Mouse (Mus musculus) intestine, embryonic 15.5 days (tissue): ENCODE measurements around the gene Izumo1r. TPM values are rescaled to one million over a fixed set of nuclear protein-coding genes. Genes with fewer than 3 reads are reported as not detected.

ENCODE experiments used
- ATAC-seq: fragments of 200-750 bp; cut with Nextera tagmentation; 2 replicates; pipeline ENCODE4 v1.8.0; 2017; ENCODE audit warnings: moderate TSS enrichment, moderate library complexity
- H3K27ac ChIP-seq: fragments of 300-500 bp; sonication (generic); 2 replicates; pipeline ENCODE4 v1.5.1; 2015; ENCODE audit warnings: mild to moderate bottlenecking, inconsistent platforms
- H3K27me3 ChIP-seq: fragments of 300-500 bp; sonication (generic); replicated peaks from 2 replicates; pipeline ENCODE4 v1.6.1; 2015; ENCODE audit warnings: inconsistent platforms
- H3K36me3 ChIP-seq: fragments of 300-500 bp; sonication (generic); 2 replicates; pipeline ENCODE4 v1.6.1; 2015; ENCODE audit warnings: inconsistent platforms
- H3K4me1 ChIP-seq: fragments of 300-500 bp; sonication (generic); replicated peaks from 2 replicates; pipeline ENCODE4 v1.6.1; 2015; ENCODE audit warnings: inconsistent platforms
- H3K4me2 ChIP-seq: fragments of 300-500 bp; sonication (generic); replicated peaks from 2 replicates; pipeline ENCODE4 v1.6.1; 2015; ENCODE audit warnings: mild to moderate bottlenecking, inconsistent platforms
- H3K4me3 ChIP-seq: fragments of 300-500 bp; sonication (generic); replicated peaks from 2 replicates; pipeline ENCODE4 v1.5.1; 2015; ENCODE audit warnings: inconsistent platforms
- H3K9ac ChIP-seq: fragments of 300-500 bp; sonication (generic); 2 replicates; pipeline ENCODE4 v1.6.1; 2015; ENCODE audit warnings: inconsistent platforms
- H3K9me3 ChIP-seq: fragments of 300-500 bp; sonication (generic); 2 replicates; pipeline ENCODE4 v1.6.1; 2016; ENCODE audit warnings: inconsistent platforms
- WGBS: fragments of 180-500 bp; shearing (Covaris S2); methylation state at CpG from one replicate; pipeline ENCODE4 v1.1.7; 2015; 5-methylcytosine and 5-hydroxymethylcytosine counted together
- polyA plus RNA-seq: library from polyadenylated mRNA; unstranded; fragments of >200 nt; fragmentation: Nextera tagmentation; extraction: Ambion mirVana; gene quantifications from 2 replicates; pipeline ENCODE4 v1.2.1, GENCODE M21; 2015

The Izumo1r gene
- polyA plus RNA-seq = not detected in 2 replicates

GRCm38 (mm10) chr9:14903581-14904378, at the start of gene Izumo1r:
TSS of gene Izumo1r (minus strand) at chr9:14903949.
- Histone ChIP-seq H3K4me2 (no peak within 1 kb of the TSS), H3K27me3 (no peaks in the 10 kb centered on the region), H3K36me3 (no peaks in the 10 kb centered on the region), H3K9me3 (no peaks in the 10 kb centered on the region), H3K27ac (no peak within 1 kb of the TSS), H3K4me3 (no peak within 1 kb of the TSS), H3K9ac (no peak within 1 kb of the TSS), H3K4me1 (peaks cover 7% of the 10 kb centered on the region)
- no peak for ATAC-seq
- WGBS = 45% methylated on average over 11 of the region's 11 CpGs

- no peak overlapping the region for H3K9ac ChIP-seq
Measured at GRCm38 (mm10) chr9:14951072-14951471, 47.3 kb upstream of the Izumo1r start.

GRCm38 (mm10) chr9:14948843-14949242, 45.1 kb upstream of the Izumo1r start:
- no peak for ATAC-seq
- Histone ChIP-seq H3K4me1 (no peaks in the 10 kb centered on the region), H3K4me3 (no peak overlapping the region), H3K4me2 (no peak overlapping the region), H3K9me3 (no peaks in the 10 kb centered on the region), H3K27ac (no peak overlapping the region), H3K27me3 (no peaks in the 10 kb centered on the region), H3K9ac (no peak overlapping the region), H3K36me3 (no peaks in the 10 kb centered on the region)
- WGBS = 87% methylated on average over 5 of the region's 5 CpGs

More at GRCm38 (mm10) chr9:14951072-14951471, 47.3 kb upstream of the Izumo1r start:
- no peak overlapping the region for H3K4me3 ChIP-seq
- WGBS = 82% methylated on average over 5 of the region's 5 CpGs
- H3K27me3 ChIP-seq = no peaks in the 10 kb centered on the region
- H3K36me3 ChIP-seq = no peaks in the 10 kb centered on the region
- no peak overlapping the region for H3K4me2 ChIP-seq
- no peaks in the 10 kb centered on the region for H3K4me1 ChIP-seq
- ATAC-seq = no peak
- no peak overlapping the region for H3K27ac ChIP-seq
- H3K9me3 ChIP-seq = no peaks in the 10 kb centered on the region

- no peaks in the 10 kb centered on the region for H3K4me1 ChIP-seq
- no peak overlapping the region for H3K27ac ChIP-seq
- 64% methylated on average over 4 of the region's 4 CpGs for WGBS
- ATAC-seq = no peak
- H3K4me2 ChIP-seq = no peak overlapping the region
- no peaks in the 10 kb centered on the region for H3K9me3 ChIP-seq
- no peaks in the 10 kb centered on the region for H3K27me3 ChIP-seq
- H3K9ac ChIP-seq = no peak overlapping the region
- H3K4me3 ChIP-seq = no peak overlapping the region
- H3K36me3 ChIP-seq = no peaks in the 10 kb centered on the region
Measured at GRCm38 (mm10) chr9:14946677-14947076, 42.9 kb upstream of the Izumo1r start.

- H3K4me1 ChIP-seq = no peaks in the 10 kb centered on the region
- H3K27me3 ChIP-seq = no peaks in the 10 kb centered on the region
- 62% methylated on average over 3 of the region's 3 CpGs for WGBS
- no peak overlapping the region for H3K27ac ChIP-seq
- H3K9ac ChIP-seq = no peak overlapping the region
- no peaks in the 10 kb centered on the region for H3K9me3 ChIP-seq
- no peaks in the 10 kb centered on the region for H3K36me3 ChIP-seq
- H3K4me3 ChIP-seq = no peak overlapping the region
- no peak for ATAC-seq
- H3K4me2 ChIP-seq = no peak overlapping the region
Measured at GRCm38 (mm10) chr9:14945919-14946318, 42.2 kb upstream of the Izumo1r start.

- Histone ChIP-seq H3K4me2 (no peak overlapping the region), H3K9me3 (no peaks in the 10 kb centered on the region), H3K4me3 (no peak overlapping the region), H3K27me3 (no peaks in the 10 kb centered on the region), H3K36me3 (no peaks in the 10 kb centered on the region), H3K9ac (no peak overlapping the region), H3K4me1 (no peaks in the 10 kb centered on the region), H3K27ac (no peak overlapping the region)
- no peak for ATAC-seq
- 69% methylated on average over 3 of the region's 3 CpGs for WGBS
Measured at GRCm38 (mm10) chr9:14942143-14942720, 38.5 kb upstream of the Izumo1r start.

GRCm38 (mm10) chr9:14939610-14940009, 35.9 kb upstream of the Izumo1r start:
- WGBS = 77% methylated on average over 3 of the region's 3 CpGs
- Histone ChIP-seq H3K9ac (no peak overlapping the region), H3K9me3 (no peaks in the 10 kb centered on the region), H3K4me2 (no peak overlapping the region), H3K27ac (no peak overlapping the region), H3K27me3 (no peaks in the 10 kb centered on the region), H3K4me3 (no peak overlapping the region), H3K4me1 (no peaks in the 10 kb centered on the region), H3K36me3 (no peaks in the 10 kb centered on the region)
- no peak for ATAC-seq

- Histone ChIP-seq H3K36me3 (no peaks in the 10 kb centered on the region), H3K27ac (no peak overlapping the region), H3K9me3 (no peaks in the 10 kb centered on the region), H3K27me3 (no peaks in the 10 kb centered on the region), H3K9ac (no peak overlapping the region), H3K4me1 (no peaks in the 10 kb centered on the region), H3K4me2 (no peak overlapping the region), H3K4me3 (no peak overlapping the region)
- no peak for ATAC-seq
- WGBS = 77% methylated on average over 1 of the region's 1 CpGs
Measured at GRCm38 (mm10) chr9:14937308-14937707, 33.6 kb upstream of the Izumo1r start.

- H3K27ac ChIP-seq = no peak overlapping the region
- no peaks in the 10 kb centered on the region for H3K4me1 ChIP-seq
- H3K4me3 ChIP-seq = no peak overlapping the region
- H3K4me2 ChIP-seq = no peak overlapping the region
- no peaks in the 10 kb centered on the region for H3K36me3 ChIP-seq
- no peak overlapping the region for H3K9ac ChIP-seq
- H3K27me3 ChIP-seq = no peaks in the 10 kb centered on the region
- ATAC-seq = no peak
- no peaks in the 10 kb centered on the region for H3K9me3 ChIP-seq
- WGBS = 70% methylated on average over 2 of the region's 2 CpGs
Measured at GRCm38 (mm10) chr9:14934851-14935250, 31.1 kb upstream of the Izumo1r start.

- Histone ChIP-seq H3K27me3 (no peaks in the 10 kb centered on the region), H3K9me3 (no peaks in the 10 kb centered on the region), H3K4me2 (no peak overlapping the region), H3K4me3 (no peak overlapping the region), H3K9ac (no peak overlapping the region), H3K27ac (no peak overlapping the region), H3K4me1 (no peaks in the 10 kb centered on the region), H3K36me3 (no peaks in the 10 kb centered on the region)
- 47% methylated on average over 7 of the region's 7 CpGs for WGBS
- no peak for ATAC-seq
Measured at GRCm38 (mm10) chr9:14931943-14932342, 28.2 kb upstream of the Izumo1r start.

- Histone ChIP-seq H3K9ac (no peak overlapping the region), H3K4me1 (no peaks in the 10 kb centered on the region), H3K27ac (no peak overlapping the region), H3K9me3 (no peaks in the 10 kb centered on the region), H3K4me3 (no peak overlapping the region), H3K27me3 (no peaks in the 10 kb centered on the region), H3K36me3 (no peaks in the 10 kb centered on the region), H3K4me2 (no peak overlapping the region)
- 80% methylated on average over 8 of the region's 8 CpGs for WGBS
- no peak for ATAC-seq
Measured at GRCm38 (mm10) chr9:14931211-14931610, 27.5 kb upstream of the Izumo1r start.

- Histone ChIP-seq H3K4me2 (no peak overlapping the region), H3K27ac (no peak overlapping the region), H3K27me3 (no peaks in the 10 kb centered on the region), H3K4me1 (no peaks in the 10 kb centered on the region), H3K9ac (no peak overlapping the region), H3K4me3 (no peak overlapping the region), H3K36me3 (no peaks in the 10 kb centered on the region), H3K9me3 (no peaks in the 10 kb centered on the region)
- 10% methylated on average over 1 of the region's 1 CpGs for WGBS
- no peak for ATAC-seq
Measured at GRCm38 (mm10) chr9:14926593-14926992, 22.8 kb upstream of the Izumo1r start.

- Histone ChIP-seq H3K9me3 (no peaks in the 10 kb centered on the region), H3K4me2 (no peak overlapping the region), H3K36me3 (no peaks in the 10 kb centered on the region), H3K27ac (no peak overlapping the region), H3K27me3 (no peaks in the 10 kb centered on the region), H3K9ac (no peak overlapping the region), H3K4me3 (no peak overlapping the region), H3K4me1 (peaks cover 8% of the 10 kb centered on the region; the same call in 1 of the 2 replicates)
- WGBS = 55% methylated on average over 4 of the region's 4 CpGs
- ATAC-seq = no peak
Measured at GRCm38 (mm10) chr9:14923625-14924024, 19.9 kb upstream of the Izumo1r start.
